Mouse (Mus musculus) midbrain, postnatal 0 days (tissue): Measurements from ENCODE around the gene Ptpn12. TPM values are rescaled to one million over a fixed set of nuclear protein-coding genes. Genes with fewer than 3 reads are reported as not detected.

Source experiments
- ATAC-seq: fragments of 200-750 bp; cut with Nextera tagmentation; 2 replicates; pipeline ENCODE4 v1.8.0; 2017; ENCODE audit warnings: moderate number of reproducible peaks, mild to moderate bottlenecking, moderate TSS enrichment, moderate library complexity; ENCODE audit not compliant: low FRiP score
- DNase-seq: peaks from one replicate; pipeline ENCODE4 v3.0.0-alpha.2; 2015; ENCODE audit warnings: low spot score
- H3K27ac ChIP-seq: fragments of 300-500 bp; sonication (generic); 2 replicates; pipeline ENCODE4 v1.5.1; 2014; ENCODE audit warnings: low read depth, mild to moderate bottlenecking, low read length, mixed read lengths
- H3K27me3 ChIP-seq: fragments of 300-500 bp; sonication (generic); 2 replicates; pipeline ENCODE4 v1.6.1; 2014; ENCODE audit warnings: low read length, control low read depth, mixed read lengths; ENCODE audit not compliant: insufficient read depth
- H3K36me3 ChIP-seq: fragments of 300-500 bp; sonication (generic); 2 replicates; pipeline ENCODE4 v1.6.1; 2014; ENCODE audit warnings: low read length, control low read depth, mixed read lengths; ENCODE audit not compliant: insufficient read depth
- H3K4me1 ChIP-seq: fragments of 300-500 bp; sonication (generic); 2 replicates; pipeline ENCODE4 v1.6.1; 2014; ENCODE audit warnings: mild to moderate bottlenecking, control low read depth, antibody characterized with exemption, low read length, mixed read lengths; ENCODE audit not compliant: insufficient read depth
- H3K4me2 ChIP-seq: fragments of 300-500 bp; sonication (generic); 2 replicates; pipeline ENCODE4 v1.6.1; 2014; ENCODE audit warnings: low read depth, mild to moderate bottlenecking, low read length, mixed read lengths; ENCODE audit not compliant: poor library complexity, severe bottlenecking
- H3K4me3 ChIP-seq: fragments of 300-500 bp; sonication (generic); 2 replicates; pipeline ENCODE4 v1.5.1; 2014; ENCODE audit warnings: low read depth, mild to moderate bottlenecking, low read length, moderate library complexity
- H3K9ac ChIP-seq: fragments of 300-500 bp; sonication (generic); replicated peaks from 2 replicates; pipeline ENCODE4 v1.6.1; 2014; ENCODE audit warnings: mild to moderate bottlenecking, low read length, moderate library complexity, mixed read lengths; ENCODE audit not compliant: poor library complexity, severe bottlenecking
- H3K9me3 ChIP-seq: fragments of 300-500 bp; sonication (generic); 2 replicates; pipeline ENCODE4 v1.6.1; 2016; ENCODE audit warnings: low read length, control low read depth
- CTCF ChIP-seq: IDR thresholded peaks from 2 replicates; pipeline ENCODE4 v1.5.1; 2016; ENCODE audit warnings: antibody characterized with exemption, mild to moderate bottlenecking
- WGBS: fragments of 180-500 bp; shearing (Covaris S2); extraction: QIAGEN DNeasy Blood & Tissue Kit; methylation state at CpG from one replicate; pipeline ENCODE4 v1.1.7; 2014; 5-methylcytosine and 5-hydroxymethylcytosine counted together
- polyA plus RNA-seq: library from polyadenylated mRNA; unstranded; fragments of >200 nt; fragmentation: Nextera tagmentation; extraction: Ambion mirVana; gene quantifications from 2 replicates; pipeline ENCODE4 v1.2.1, GENCODE M21; 2015
- total RNA-seq: library from RNA; depleted of rRNA; stranded (reverse); fragments of >200 nt; gene quantifications from 2 replicates; pipeline ENCODE4 v1.2.3, GENCODE M21; 2014; rRNA removed

Gene Ptpn12
- total and polyA plus RNA-seq, 2 experiments from 2014 or later, result 10.8 to 28.2 TPM

- DNase-seq, result no peak
- Histone ChIP-seq H3K36me3 (no peaks in the 10 kb centered on the region), H3K4me2 (no peak overlapping the region)
Observed at GRCm38 (mm10) chr5:20938523-20938922, 117.2 kb downstream of the Ptpn12 start.

More at GRCm38 (mm10) chr5:20938523-20938922, 117.2 kb downstream of the Ptpn12 start:
- no peak for TF ChIP-seq CTCF
- no peak for ATAC-seq
- Histone ChIP-seq H3K27ac (no peak overlapping the region), H3K4me1 (no peaks in the 10 kb centered on the region), H3K27me3 (no peaks in the 10 kb centered on the region), H3K9ac (no peak overlapping the region), H3K9me3 (no peaks in the 10 kb centered on the region), H3K4me3 (no peak overlapping the region)
- 66% methylated on average over 5 of the region's 5 CpGs for WGBS

Other genes starting within 250 kb of the Ptpn12 start
- 20.2 and 42.6 TPM in 2 replicates for gene Phtf2, start 173.8 kb downstream of the Ptpn12 start, total RNA-seq
- 20.4 and 21.3 TPM in 2 replicates for gene Phtf2, start 173.8 kb downstream of the Ptpn12 start, polyA plus RNA-seq
- gene Tmem60, start 173.7 kb downstream of the Ptpn12 start, total RNA-seq, result 14.1 and 19.4 TPM in 2 replicates
- gene Tmem60, start 173.7 kb downstream of the Ptpn12 start, polyA plus RNA-seq, result 70.7 and 72.0 TPM in 2 replicates
- gene Rsbn1l, start 99.5 kb downstream of the Ptpn12 start, total RNA-seq, result 5.2 and 7.3 TPM in 2 replicates
- gene Rsbn1l, start 99.5 kb downstream of the Ptpn12 start, polyA plus RNA-seq, result 2.7 and 3.8 TPM in 2 replicates
- gene Gsap, start 130.3 kb upstream of the Ptpn12 start, total RNA-seq, result 7.2 and 8.2 TPM in 2 replicates
- gene Gsap, start 130.3 kb upstream of the Ptpn12 start, polyA plus RNA-seq, result 5.3 and 5.6 TPM in 2 replicates